Mouse (Mus musculus) ES-Bruce4 (cell line): ENCODE measurements around the gene Prep. TPM values are rescaled to one million over a fixed set of nuclear protein-coding genes. Genes with fewer than 3 reads are reported as not detected.

Experiments used
- H3K27ac ChIP-seq: 2 replicates; pipeline ENCODE4 v1.5.1; 2012; ENCODE audit warnings: low read length, inconsistent platforms; ENCODE audit not compliant: insufficient read depth
- H3K27me3 ChIP-seq: 2 replicates; pipeline ENCODE4 v1.6.1; 2012; ENCODE audit warnings: mild to moderate bottlenecking, low read length, inconsistent platforms; ENCODE audit not compliant: control insufficient read depth, poor library complexity, insufficient read depth, severe bottlenecking
- H3K36me3 ChIP-seq: 2 replicates; pipeline ENCODE4 v1.6.1; 2012; ENCODE audit warnings: inconsistent platforms, mild to moderate bottlenecking, low read length, moderate library complexity; ENCODE audit not compliant: control insufficient read depth, poor library complexity, insufficient read depth, severe bottlenecking
- H3K4me1 ChIP-seq: one replicate; pipeline ENCODE4 v1.8.1; 2011; ENCODE audit warnings: low read length; ENCODE audit not compliant: control insufficient read depth, insufficient read depth
- H3K4me3 ChIP-seq: 2 replicates; pipeline ENCODE4 v1.5.1; 2011; ENCODE audit warnings: low read depth, mild to moderate bottlenecking, low read length
- H3K9ac ChIP-seq: 2 replicates; pipeline ENCODE4 v1.6.1; 2012; ENCODE audit warnings: low read depth, mild to moderate bottlenecking, inconsistent platforms; ENCODE audit not compliant: poor library complexity, severe bottlenecking
- H3K9me3 ChIP-seq: replicated peaks from 2 replicates; pipeline ENCODE4 v1.6.1; 2012; ENCODE audit warnings: mild to moderate bottlenecking, low read length, inconsistent platforms; ENCODE audit not compliant: control insufficient read depth, poor library complexity, insufficient read depth, severe bottlenecking
- CTCF ChIP-seq: IDR thresholded peaks from one replicate; pipeline ENCODE4 v1.8.1; 2011; ENCODE audit warnings: low read depth, low read length
- EP300 ChIP-seq: IDR thresholded peaks from 2 replicates; pipeline ENCODE4 v1.6.1; 2011; ENCODE audit warnings: low read depth, low read length; ENCODE audit not compliant: insufficient read depth
- POLR2A ChIP-seq: IDR thresholded peaks from one replicate; pipeline ENCODE4 v1.8.1; 2011; ENCODE audit warnings: low read length; ENCODE audit not compliant: insufficient read depth
- polyA plus RNA-seq: library from polyadenylated mRNA; stranded (reverse); fragments of >200 nt; gene quantifications from 2 replicates; pipeline ENCODE4 v1.2.4, GENCODE M21; 2011; ENCODE audit warnings: low read depth; ENCODE audit not compliant: missing spikeins, insufficient read depth, insufficient read length

Prep gene
- polyA plus RNA-seq, 1 experiment, result 24.1 TPM

- TF ChIP-seq POLR2A (no peak), EP300 (no peak), CTCF (no peak)
- no peak overlapping the region for H3K4me3 ChIP-seq
- H3K9ac ChIP-seq, result no peak overlapping the region
- H3K4me1 ChIP-seq, result no peaks in the 10 kb centered on the region
- H3K27ac ChIP-seq, result no peak overlapping the region
- H3K9me3 ChIP-seq, result no peaks in the 10 kb centered on the region
- H3K27me3 ChIP-seq, result no peaks in the 10 kb centered on the region
- H3K36me3 ChIP-seq, result peaks cover 7% of the 10 kb centered on the region; the same call in 1 of the 2 replicates
Observed at GRCm38 (mm10) chr10:45129105-45129504, 62.1 kb downstream of the Prep start.

- H3K4me1 ChIP-seq, result no peaks in the 10 kb centered on the region
- no peak overlapping the region for H3K4me3 ChIP-seq
- H3K27me3 ChIP-seq, result no peaks in the 10 kb centered on the region
- TF ChIP-seq CTCF (no peak), EP300 (no peak), POLR2A (no peak)
- H3K9me3 ChIP-seq, result no peaks in the 10 kb centered on the region; the same call in 1 of the 2 replicates
- peaks cover 7% of the 10 kb centered on the region; the same call in 1 of the 2 replicates for H3K36me3 ChIP-seq
- no peak overlapping the region for H3K9ac ChIP-seq
- H3K27ac ChIP-seq, result no peak overlapping the region
Observed at GRCm38 (mm10) chr10:45130004-45130403, 63.0 kb downstream of the Prep start.

- no peak overlapping the region for H3K9ac ChIP-seq
- no peaks in the 10 kb centered on the region for H3K4me1 ChIP-seq
- no peaks in the 10 kb centered on the region for H3K27me3 ChIP-seq
- H3K36me3 ChIP-seq, result no peaks in the 10 kb centered on the region
- TF ChIP-seq CTCF (peak; percentile 69), EP300 (no peak)
- peaks cover 4% of the 10 kb centered on the region; the same call in 1 of the 2 replicates for H3K9me3 ChIP-seq
- no peak overlapping the region for H3K27ac ChIP-seq
- H3K4me3 ChIP-seq, result no peak overlapping the region
Observed at GRCm38 (mm10) chr10:45132371-45132770, 65.4 kb downstream of the Prep start.

- peaks cover 4% of the 10 kb centered on the region; the same call in 1 of the 2 replicates for H3K9me3 ChIP-seq
- TF ChIP-seq POLR2A (no peak), EP300 (no peak), CTCF (no peak)
- no peak overlapping the region for H3K27ac ChIP-seq
- H3K4me1 ChIP-seq, result no peaks in the 10 kb centered on the region
- H3K9ac ChIP-seq, result no peak overlapping the region
- H3K27me3 ChIP-seq, result no peaks in the 10 kb centered on the region
- no peak overlapping the region for H3K4me3 ChIP-seq
- H3K36me3 ChIP-seq, result no peaks in the 10 kb centered on the region
Observed at GRCm38 (mm10) chr10:45136806-45137205, 69.8 kb downstream of the Prep start.

- Histone ChIP-seq H3K9me3 (0 out of 2 replicates have a peak, but pooled peaks cover 4% of the 10 kb centered on the region), H3K4me1 (no peaks in the 10 kb centered on the region), H3K27ac (no peak overlapping the region), H3K27me3 (no peaks in the 10 kb centered on the region), H3K4me3 (no peak overlapping the region), H3K36me3 (no peaks in the 10 kb centered on the region), H3K9ac (no peak overlapping the region)
- TF ChIP-seq CTCF, result no peak
- TF ChIP-seq POLR2A, result no peak
- TF ChIP-seq EP300, result no peak
Observed at GRCm38 (mm10) chr10:45139910-45140309, 72.9 kb downstream of the Prep start.

DNA sequence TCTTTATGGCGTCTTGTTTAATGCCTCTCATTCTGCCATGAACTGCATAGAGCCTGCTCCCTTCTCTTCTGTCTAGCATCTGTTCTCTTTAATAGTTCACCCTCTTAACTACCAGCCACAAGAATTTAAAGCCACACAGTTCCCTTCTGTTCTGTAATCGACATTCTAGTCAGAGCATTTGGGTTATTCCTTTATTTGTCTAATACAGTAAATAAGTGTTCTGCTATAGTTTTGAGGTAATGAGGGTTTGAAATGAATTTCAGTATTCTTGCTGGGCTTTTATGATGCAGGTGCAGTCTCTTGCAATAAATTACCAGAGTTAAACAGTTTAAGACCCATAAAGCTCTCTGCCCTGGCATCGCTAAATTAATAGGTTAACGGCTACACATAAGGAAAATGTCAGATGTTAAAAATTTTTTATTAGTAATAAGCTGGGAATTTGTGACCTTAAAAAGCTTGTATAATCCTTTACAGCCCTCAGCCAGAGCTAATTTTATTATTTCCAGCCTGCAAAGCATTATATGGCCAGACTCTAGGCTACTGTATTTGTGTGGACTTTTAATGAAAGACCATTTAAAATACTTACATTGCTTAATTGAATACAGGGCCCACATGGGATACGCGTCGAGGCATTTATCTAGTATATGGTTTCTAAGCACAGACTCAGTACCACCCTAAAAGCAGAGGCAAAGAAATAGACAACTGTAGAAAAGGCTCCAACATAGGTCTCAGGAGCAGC lies 73.6 kb downstream of the Prep start:
- TF ChIP-seq CTCF (no peak), EP300 (no peak), POLR2A (no peak)
- Histone ChIP-seq H3K27me3 (no peaks in the 10 kb centered on the region), H3K27ac (no peak overlapping the region), H3K4me3 (no peak overlapping the region), H3K9ac (no peak overlapping the region), H3K9me3 (no peaks in the 10 kb centered on the region), H3K36me3 (no peaks in the 10 kb centered on the region), H3K4me1 (no peaks in the 10 kb centered on the region)
